24 mouse cellular contexts compared by ENCODE assay signal in the genomic region with DNA sequence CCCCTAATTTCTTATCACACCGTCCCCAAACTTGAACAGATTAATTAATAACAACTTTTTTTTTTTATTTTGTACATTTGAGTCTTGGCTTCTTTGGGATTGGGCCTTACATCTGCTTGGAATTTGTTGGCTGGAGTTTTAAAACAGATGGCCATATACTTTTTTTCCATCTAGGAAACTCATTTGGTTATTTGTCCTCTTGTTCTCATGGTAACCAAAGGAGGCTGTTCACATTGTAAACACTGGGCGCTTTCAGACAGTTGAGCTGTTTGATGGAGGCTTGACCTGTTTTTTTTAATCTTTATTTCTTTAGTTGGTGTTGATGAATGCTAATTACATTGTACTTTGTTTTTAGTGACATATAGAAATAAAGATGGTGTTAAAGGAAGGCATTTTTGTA.
A peak's percentile ranks its signal among the peaks of the same experiment; 100 is the strongest.
DNase-seq lines count a peak whose midpoint lies in the region; ATAC-seq and TF ChIP-seq lines count a peak whose summit lies in the region.
"Had no signal": no experiment of that assay in that cellular context is flagged by ENCODE, and none has a peak within 500 bp of the region (broad histone marks: within the 10 kb centered on the region; RNA-seq: fewer than 3 reads in every experiment).

No protein-coding gene starts in this region.

- no peak for TF ChIP-seq POLR2A in brain, embryonic 14.5 days (IDR thresholded peaks at IDR 0.05; ENCODE audit: borderline replicate concordance, extremely low read depth, insufficient read depth, insufficient read length, poor library complexity, severe bottlenecking)

- WGBS in forebrain, embryonic 16.5 days, result 44% methylated on average over 2 of the region's 2 CpGs
- 71% methylated on average over 2 of the region's 2 CpGs for WGBS in forebrain, embryonic 13.5 days

- no peak overlapping the region for H3K9ac ChIP-seq in forebrain, embryonic 16.5 days (replicated peaks; ENCODE audit: low read depth, low read length)
- no peak overlapping the region for H3K9ac ChIP-seq in forebrain, embryonic 13.5 days
- H3K9ac ChIP-seq: embryonic facial prominence, embryonic 13.5 days; hindbrain, embryonic 13.5 days had no signal

- DNase-seq in layer of hippocampus, adult 2 months (ENCODE audit: low spot score in 2 of 2), result peak in 1 of 2 experiments; percentile 7
- DNase-seq in layer of hippocampus, postnatal 10 days (ENCODE audit: low spot score in 2 of 2), result no peak
- peak; percentile 71 for DNase-seq in brain, embryonic 14.5 days (ENCODE audit: low read depth)
- no peak for DNase-seq in left cerebral cortex, adult 8-10 months (ENCODE audit: low spot score in 2 of 2)
- DNase-seq: adrenal gland, adult 2 months; adrenal gland, postnatal 14 days; cerebellum, adult 11-12 months; cerebellum, adult 8-10 months; cerebellum, postnatal 36 days; embryo, embryonic 11 days; gastrocnemius, adult 2 months; gastrocnemius, postnatal 14 days; heart, adult 11 months had no signal

- H3K4me1 ChIP-seq in forebrain, embryonic 16.5 days (replicated peaks; ENCODE audit: control insufficient read depth, insufficient read depth, low read length), result no peaks in the 10 kb centered on the region
- no peaks in the 10 kb centered on the region for H3K4me1 ChIP-seq in forebrain, embryonic 13.5 days
- H3K4me1 ChIP-seq: embryonic facial prominence, embryonic 10.5 days; embryonic facial prominence, embryonic 13.5 days; hindbrain, embryonic 13.5 days had no signal

- TF ChIP-seq CTCF in layer of hippocampus, adult 2 months (conservative IDR thresholded peaks at IDR 0.05), result no peak
- no peak for TF ChIP-seq CTCF in brain, embryonic 14.5 days (IDR thresholded peaks at IDR 0.05; ENCODE audit: borderline replicate concordance, extremely low read depth, insufficient read depth, insufficient read length)

- ATAC-seq in forebrain, embryonic 16.5 days, result peak; percentile 59; the same call in 1 of the 2 replicates
- ATAC-seq in forebrain, embryonic 13.5 days, result no peak
- ATAC-seq: CD4-positive, CD25-positive, alpha-beta regulatory T cell, adult 4 months; hindbrain, embryonic 16.5 days; inflammation-experienced regulatory T-cells, adult 6 months; intestine, embryonic 16.5 days had no signal

- H3K36me3 ChIP-seq in forebrain, embryonic 16.5 days (ENCODE audit: control insufficient read depth, insufficient read depth), result no peaks in the 10 kb centered on the region
- no peaks in the 10 kb centered on the region for H3K36me3 ChIP-seq in forebrain, embryonic 13.5 days (ENCODE audit: poor library complexity, severe bottlenecking)
- H3K36me3 ChIP-seq: embryonic facial prominence, embryonic 10.5 days; embryonic facial prominence, embryonic 13.5 days; hindbrain, embryonic 13.5 days had no signal

- H3K4me2 ChIP-seq in forebrain, embryonic 16.5 days (ENCODE audit: low read length), result no peak overlapping the region
- no peak overlapping the region for H3K4me2 ChIP-seq in forebrain, embryonic 13.5 days
- H3K4me2 ChIP-seq: embryonic facial prominence, embryonic 13.5 days; heart, embryonic 11.5 days; hindbrain, embryonic 13.5 days had no signal

- no peaks in the 10 kb centered on the region for H3K27me3 ChIP-seq in forebrain, embryonic 16.5 days (replicated peaks; ENCODE audit: control insufficient read depth, insufficient read depth, low read length)
- H3K27me3 ChIP-seq in forebrain, embryonic 13.5 days, result no peaks in the 10 kb centered on the region
- H3K27me3 ChIP-seq: embryonic facial prominence, embryonic 13.5 days; hindbrain, embryonic 13.5 days had no signal

- no peak overlapping the region for H3K27ac ChIP-seq in forebrain, embryonic 16.5 days (ENCODE audit: low read length)
- H3K27ac ChIP-seq in forebrain, embryonic 13.5 days, result no peak overlapping the region
- H3K27ac ChIP-seq in layer of hippocampus, adult 2 months, result 0 out of 2 replicates have a peak overlapping the region, but pooled peaks have one; percentile 0
- H3K27ac ChIP-seq: embryonic facial prominence, embryonic 10.5 days; embryonic facial prominence, embryonic 13.5 days; gastrocnemius, adult 2 months; hindbrain, embryonic 13.5 days had no signal

- H3K4me3 ChIP-seq in forebrain, embryonic 16.5 days (replicated peaks; ENCODE audit: low read length), result no peak overlapping the region
- no peak overlapping the region for H3K4me3 ChIP-seq in forebrain, embryonic 13.5 days
- no peak overlapping the region for H3K4me3 ChIP-seq in layer of hippocampus, adult 2 months
- H3K4me3 ChIP-seq: embryonic facial prominence, embryonic 10.5 days; embryonic facial prominence, embryonic 13.5 days; erythroblast, embryonic 14.5 days; gastrocnemius, adult 2 months; hindbrain, embryonic 13.5 days had no signal

- H3K9me3 ChIP-seq in forebrain, embryonic 16.5 days (ENCODE audit: control insufficient read depth, low read length), result no peaks in the 10 kb centered on the region
- no peaks in the 10 kb centered on the region for H3K9me3 ChIP-seq in forebrain, embryonic 13.5 days (replicated peaks)
- H3K9me3 ChIP-seq: embryonic facial prominence, embryonic 10.5 days; embryonic facial prominence, embryonic 13.5 days; hindbrain, embryonic 13.5 days had no signal
